Mouse (Mus musculus) lung, postnatal 14 days (tissue): Measurements from ENCODE around the gene Itsn1.

Source experiments
- DNase-seq: peaks from one replicate; pipeline ENCODE4 v3.0.0; 2021

The Itsn1 gene

GRCm38 (mm10) chr16:91729066-91729482 lies at the start of gene Itsn1:
Gene Itsn1, plus strand, starts transcription at chr16:91729281.
- DNase-seq = peak; percentile 98

DNA sequence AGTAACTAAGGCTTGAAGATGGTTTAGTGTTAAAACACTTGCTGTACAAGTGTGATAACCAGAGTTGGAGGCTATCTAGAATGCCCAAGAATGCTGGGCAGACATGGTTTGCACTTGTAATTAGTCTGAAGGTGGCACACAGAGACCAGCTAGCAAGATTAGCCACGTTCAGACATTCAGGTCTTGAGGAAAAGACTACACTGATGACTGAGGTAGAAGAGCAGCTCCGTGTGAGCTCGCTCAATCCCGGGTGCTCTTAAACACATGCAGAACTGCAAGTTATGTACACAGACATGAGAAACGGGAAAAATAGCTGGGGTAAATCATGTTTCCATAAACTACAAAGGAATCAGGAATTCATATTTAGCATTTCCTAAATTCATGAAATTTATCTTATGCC lies 48.4 kb upstream of the Itsn1 start:
- no peak for DNase-seq

DNA sequence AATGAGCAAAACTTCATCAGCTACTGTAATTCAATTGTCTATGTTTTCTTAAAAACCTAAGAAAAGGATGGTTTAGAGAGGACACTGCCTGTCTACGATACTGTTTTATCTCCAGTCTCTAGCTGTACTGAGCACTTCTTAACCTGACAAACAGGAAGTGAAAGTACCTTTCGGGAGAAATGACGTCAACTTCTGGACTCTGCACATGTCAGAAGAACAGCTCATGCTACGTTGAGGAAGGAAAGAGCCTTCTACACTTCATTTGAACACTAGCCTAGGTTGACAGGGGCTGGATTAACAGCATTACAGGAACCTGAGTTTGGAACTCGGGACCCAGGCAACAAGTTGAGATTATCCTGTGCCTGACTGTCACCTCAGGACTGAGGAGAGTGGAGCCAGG lies 43.6 kb upstream of the Itsn1 start:
- no peak for DNase-seq

DNA sequence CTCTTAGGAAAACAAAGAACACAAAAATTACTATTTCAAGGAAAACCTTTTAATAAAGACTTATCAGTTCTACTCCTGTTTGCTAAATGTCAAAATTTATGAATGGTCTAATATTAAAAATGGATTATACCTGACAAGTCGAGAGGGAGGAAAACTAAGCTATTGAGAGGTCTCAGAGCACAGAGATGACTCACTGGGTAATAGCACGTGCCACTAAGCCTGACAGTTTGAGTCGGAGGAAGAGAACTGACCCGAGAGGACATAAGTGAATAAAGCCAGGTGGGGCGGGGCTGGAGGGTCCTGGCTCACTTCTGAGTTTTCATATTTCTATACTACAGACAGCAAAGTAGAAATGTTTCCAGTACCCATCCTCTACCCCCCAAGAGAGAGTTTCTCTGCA lies 42.7 kb upstream of the Itsn1 start:
- no peak for DNase-seq

DNA sequence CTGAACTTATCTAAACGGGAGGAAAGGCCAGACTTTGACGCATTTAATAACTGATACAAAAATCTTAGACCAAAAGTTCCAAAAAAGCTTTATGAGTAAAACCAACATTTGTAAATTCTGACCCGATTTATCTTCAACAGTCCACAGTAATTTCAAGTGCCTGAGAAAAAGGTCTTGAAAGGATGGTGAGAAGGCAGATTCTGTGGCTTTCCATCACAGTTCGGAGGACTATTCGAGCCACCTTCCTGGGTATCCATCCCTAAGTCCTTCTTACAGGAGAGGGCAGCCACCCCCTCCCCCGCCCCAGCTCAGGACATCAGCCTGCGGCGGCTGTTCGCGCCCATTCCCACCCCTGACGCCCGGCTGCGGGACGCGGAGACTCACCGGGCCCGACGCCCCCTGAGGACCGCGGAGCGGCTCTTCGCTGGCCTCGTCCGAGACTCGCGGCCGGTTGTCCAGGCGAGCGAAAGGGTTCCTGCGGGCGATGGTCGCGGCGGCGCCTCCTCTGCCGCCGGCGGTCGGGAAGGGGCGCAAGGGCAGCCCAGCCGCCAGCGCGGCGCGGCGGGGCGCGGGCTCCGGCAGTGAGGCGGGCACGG lies 41.0 kb upstream of the Itsn1 start:
- no peak for DNase-seq

GRCm38 (mm10) chr16:91688619-91689334 lies 40.3 kb upstream of the Itsn1 start, which contains the start of gene Donson:
Gene Donson, minus strand, starts transcription at chr16:91688770.
- peak; percentile 96 for DNase-seq

GRCm38 (mm10) chr16:91689791-91690190 lies 39.3 kb upstream of the Itsn1 start:
- DNase-seq = no peak

- peak; percentile 87 for DNase-seq
These were observed 34.5 kb upstream of the Itsn1 start for GRCm38 (mm10) chr16:91694455-91695084.

- DNase-seq = no peak
These were observed 33.8 kb upstream of the Itsn1 start for GRCm38 (mm10) chr16:91695108-91695755.

DNA sequence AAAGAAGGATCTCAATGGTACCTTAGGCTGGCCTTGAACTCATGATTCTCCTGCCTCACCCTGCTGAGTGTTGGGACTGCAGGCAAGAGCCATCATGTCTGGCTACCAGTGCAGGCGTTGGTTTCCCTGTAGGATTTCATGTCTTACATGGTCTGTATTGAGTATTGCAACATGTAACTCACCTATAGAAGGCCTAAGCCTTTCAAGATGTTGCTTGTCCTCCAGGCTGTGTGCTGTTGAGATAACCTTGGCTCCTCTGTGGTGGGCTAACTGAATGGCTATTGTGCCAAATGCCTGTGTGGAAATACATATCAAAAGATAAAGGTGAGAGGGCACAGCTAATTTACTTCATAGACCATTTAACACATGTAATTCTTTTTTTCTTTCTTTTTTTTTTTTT lies 30.1 kb upstream of the Itsn1 start:
- no peak for DNase-seq

GRCm38 (mm10) chr16:91701908-91702307 lies 27.2 kb upstream of the Itsn1 start:
- DNase-seq = peak; percentile 43

GRCm38 (mm10) chr16:91702771-91703188 lies 26.3 kb upstream of the Itsn1 start:
- DNase-seq = no peak

DNA sequence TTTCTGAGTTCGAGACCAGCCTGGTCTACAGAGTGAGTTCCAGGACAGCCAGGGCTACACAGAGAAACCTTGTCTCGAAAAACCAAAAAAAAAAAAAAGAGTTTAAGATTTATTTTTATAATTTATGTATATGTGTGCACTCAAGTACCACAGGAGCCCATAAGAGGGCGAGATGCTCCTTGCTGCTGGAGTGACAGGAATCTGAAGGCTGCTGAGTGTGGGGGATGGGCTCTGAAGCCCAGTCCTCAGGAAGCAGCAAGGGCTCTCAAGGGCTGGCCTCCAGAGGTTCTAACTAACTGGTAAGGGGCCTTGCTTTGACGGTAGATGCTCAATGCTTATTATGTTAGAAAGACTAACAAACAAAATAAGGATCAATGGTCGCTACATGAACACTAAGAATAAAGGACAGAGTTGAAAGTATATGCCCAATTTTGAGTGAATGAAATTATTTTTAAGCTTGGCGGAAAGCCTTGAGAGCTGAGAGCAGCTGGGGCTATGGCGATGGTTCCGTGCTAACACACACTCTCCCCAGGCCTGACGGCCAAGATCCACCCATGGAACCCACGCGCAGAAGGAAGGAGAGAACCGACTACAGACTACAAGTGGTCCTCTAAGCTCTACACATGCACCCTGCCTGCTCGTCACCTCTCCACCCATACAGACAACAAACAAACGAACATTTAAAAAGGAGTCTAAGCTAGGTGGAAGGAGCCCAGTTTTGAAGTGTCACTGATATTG lies 24.3 kb upstream of the Itsn1 start:
- DNase-seq = no peak

GRCm38 (mm10) chr16:91710241-91710640 lies 18.8 kb upstream of the Itsn1 start:
- DNase-seq = no peak

DNA sequence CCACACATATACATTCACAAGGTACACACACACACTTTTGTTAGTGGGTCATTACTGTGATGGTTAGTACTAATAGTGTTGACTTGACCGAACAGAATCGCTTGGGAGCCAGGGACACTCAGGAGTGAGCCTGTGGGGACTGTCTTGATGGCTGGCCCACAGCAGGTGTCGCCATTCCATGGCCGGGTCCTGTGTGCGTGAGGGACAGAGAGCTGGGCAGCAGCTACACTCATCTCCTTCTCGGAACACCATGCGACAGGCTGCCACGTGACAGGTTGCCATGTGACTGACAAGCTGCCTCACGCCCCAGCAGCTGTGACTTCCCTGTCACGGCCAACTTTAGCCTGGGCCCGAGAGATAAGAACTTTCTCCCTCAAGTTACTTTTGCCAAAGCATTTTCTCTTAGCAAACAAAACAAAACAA lies 12.1 kb upstream of the Itsn1 start:
- DNase-seq = no peak

DNA sequence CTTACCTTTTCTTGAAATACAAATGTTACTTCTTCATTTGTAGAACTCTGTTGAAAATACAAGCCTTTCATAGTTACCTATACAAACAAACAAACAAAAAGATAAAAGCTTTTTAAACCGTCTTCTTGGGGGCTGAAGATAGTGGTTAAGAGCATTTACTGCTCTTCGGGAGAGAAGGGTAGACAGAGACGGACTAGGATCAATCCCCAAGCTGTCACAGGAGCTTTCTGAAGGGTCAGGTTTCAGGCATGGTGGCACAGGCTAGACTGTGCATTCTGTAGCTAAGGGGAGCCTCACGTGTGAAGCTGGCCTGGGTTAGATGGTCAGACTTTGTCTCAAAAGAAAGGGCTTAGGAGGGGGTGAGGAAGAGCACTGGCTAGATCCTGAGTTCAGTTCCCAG lies 11.7 kb upstream of the Itsn1 start:
- no peak for DNase-seq

- peak; percentile 69 for DNase-seq
These were observed 4.8 kb upstream of the Itsn1 start for GRCm38 (mm10) chr16:91724247-91724646.

DNA sequence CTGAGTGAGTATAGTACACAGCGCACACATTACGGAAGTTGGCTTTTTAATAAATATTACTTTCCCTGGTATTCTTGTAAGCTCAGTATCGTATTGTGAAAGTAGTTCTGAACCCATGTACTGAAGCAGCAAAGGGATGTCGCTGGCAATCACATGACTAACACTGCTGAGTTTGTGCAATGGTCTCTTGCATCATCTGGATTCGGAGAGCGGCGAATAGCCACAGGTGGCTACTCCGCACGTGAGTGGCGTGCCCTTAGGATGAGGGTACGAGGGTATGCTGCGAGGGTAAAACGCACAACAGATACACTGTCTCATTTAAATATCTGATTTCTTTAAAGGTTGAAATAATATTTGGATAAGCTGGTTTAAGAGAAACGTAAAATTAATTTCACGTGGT lies 1.6 kb upstream of the Itsn1 start:
- peak; percentile 46 for DNase-seq

GRCm38 (mm10) chr16:91728123-91729065 lies 687 bp upstream of the Itsn1 start, which contains the start of gene Cryzl1:
Gene Cryzl1, minus strand, starts transcription at chr16:91728975.
- DNase-seq = peak; percentile 98

DNA sequence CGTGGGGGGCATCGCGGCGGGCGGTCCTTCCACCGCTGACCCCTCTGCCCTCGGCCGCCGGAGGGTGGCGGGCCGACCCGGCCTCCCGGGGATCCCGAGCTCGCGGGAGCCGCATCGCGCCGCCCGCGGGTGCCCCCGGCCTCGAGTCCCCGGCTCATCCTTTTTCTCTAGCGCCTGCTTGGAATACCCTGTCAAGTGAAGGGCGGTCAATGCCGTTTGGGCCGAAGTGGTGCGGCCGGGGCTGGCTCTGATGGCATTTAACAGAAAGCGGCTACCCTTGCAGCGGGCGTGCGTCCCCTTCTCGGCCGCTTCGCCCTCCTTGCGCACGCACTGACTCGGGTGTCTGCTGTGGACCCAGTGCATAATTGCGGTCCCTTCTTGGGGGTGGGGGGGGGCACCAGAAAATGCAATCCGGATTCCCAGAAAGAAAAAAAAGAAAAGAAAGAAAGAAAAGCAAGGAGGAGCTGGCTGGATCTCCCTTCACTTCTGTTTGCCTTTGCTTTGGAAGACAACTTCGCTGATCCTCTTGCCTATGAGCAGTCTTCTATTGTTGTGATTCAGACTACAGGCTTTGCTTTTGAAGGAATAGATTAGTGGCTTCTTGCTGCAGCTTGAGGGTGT lies 850 bp downstream of the Itsn1 start:
- peak; percentile 31 for DNase-seq

DNA sequence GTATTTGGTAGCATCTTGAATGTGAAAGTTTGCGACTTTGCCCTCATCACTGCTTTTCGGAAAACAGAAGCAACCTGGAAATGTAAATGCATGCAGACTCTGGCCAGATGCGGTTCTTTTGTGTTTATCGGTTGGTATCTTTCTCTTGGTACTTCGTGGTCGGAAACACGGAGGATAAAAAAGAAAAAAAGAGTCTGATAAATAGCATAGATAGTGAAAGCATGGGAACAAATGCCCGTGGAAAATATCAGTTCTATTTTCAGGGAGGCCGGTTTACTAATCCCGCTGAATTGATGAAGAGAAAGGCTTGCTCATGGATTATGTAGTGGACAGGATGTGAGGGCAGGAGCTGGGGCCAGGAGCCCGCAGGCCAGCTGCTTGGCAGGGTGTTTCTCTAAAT lies 1.4 kb downstream of the Itsn1 start:
- no peak for DNase-seq
